Mouse (Mus musculus): ENCODE data around the gene Tbc1d17. TPM values are rescaled to one million over a fixed set of nuclear protein-coding genes. Genes with fewer than 3 reads are reported as not detected.

The Tbc1d17 gene
- total RNA-seq (2023) = 10 to 100 TPM; 78.0 to 79.4 TPM

DNA sequence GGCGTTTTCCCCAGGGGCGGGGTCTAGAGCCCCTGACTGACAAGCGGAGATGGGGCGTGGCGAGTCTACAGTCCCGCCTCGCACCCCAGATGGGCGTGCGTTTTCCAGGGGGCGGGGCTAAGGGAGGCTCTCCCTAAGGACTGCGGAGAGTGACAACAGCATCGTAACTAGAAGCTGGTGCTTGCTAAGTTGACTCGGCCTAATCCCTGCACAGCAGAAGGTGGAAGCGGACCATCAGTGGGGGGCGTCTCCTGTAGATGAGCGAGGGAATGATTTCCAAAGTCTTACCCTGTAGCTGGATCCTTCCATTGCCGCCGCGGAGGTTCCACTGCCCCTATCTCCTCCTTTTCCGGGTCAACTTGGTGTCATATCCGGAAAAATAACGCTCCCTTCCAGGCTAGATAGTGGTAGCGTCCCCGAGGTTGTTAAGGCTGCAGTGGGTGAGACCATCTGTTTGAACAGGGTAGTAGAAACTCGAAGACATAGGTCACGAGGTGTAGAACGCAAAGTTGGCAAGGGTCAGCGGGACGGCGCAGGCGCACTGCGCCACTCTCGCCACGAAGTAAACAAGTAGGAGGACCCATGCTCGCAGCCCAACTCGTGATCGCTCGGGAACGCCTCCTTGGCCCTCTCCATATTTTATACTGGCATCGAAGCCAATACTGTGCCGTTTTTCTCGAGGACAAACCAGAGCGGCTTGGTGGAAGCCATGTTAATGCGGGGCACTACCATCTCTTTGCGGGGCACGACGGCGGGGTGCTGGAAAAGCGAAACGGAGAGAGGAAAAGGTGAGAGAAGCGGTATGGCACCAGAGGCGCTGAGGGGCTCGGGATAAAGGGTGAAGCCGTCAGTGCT is at the start of gene Tbc1d17, which contains the start of gene Akt1s1:
Gene Tbc1d17, minus strand, starts transcription at position 519 of the 855 bp plus-strand sequence.
Gene Akt1s1, plus strand, starts transcription at position 431 of the 855 bp plus-strand sequence.

DNA sequence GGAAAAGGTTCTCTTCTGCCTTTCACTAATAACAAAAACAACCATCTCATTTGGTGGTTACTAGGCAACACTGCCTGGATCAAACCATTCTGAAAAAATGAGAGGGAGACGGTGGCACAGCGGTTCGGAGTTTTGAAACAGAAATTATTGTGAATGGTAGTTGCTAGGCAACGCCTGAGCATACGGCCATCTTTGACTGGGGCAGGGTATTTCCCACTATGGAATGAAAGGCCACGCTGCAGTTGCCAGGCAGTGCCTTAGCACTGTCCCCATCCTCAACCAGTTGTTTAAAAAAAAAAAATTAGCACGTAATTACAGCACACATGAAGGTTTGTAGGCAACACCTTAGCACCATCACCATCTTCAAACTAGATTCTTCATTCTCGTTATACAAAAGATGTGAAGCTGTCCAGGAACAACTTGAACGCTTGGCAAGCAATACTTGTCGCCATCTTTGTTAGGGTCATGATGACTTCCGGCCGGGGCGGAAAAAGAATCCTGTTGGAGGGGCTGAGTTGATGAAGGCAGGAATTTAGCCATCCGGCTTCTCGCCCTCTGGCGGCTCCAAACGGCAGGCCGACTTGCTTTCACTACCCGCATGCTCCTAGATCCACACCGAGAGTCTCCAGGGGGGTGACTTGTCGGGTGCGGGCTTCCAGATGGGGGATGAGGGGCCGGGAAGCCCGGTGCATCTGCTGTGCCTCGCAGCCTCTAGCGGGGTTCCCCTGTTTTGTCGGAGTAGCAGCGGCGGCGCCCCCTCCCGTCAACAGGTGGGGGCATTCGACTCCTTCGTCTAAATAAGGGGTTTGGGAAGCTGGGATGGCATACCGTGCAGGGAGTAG is 46.9 kb upstream of the Tbc1d17 start, which contains the start of gene Fuz:
Gene Fuz, plus strand, starts transcription at position 487 of the 842 bp plus-strand sequence.

DNA sequence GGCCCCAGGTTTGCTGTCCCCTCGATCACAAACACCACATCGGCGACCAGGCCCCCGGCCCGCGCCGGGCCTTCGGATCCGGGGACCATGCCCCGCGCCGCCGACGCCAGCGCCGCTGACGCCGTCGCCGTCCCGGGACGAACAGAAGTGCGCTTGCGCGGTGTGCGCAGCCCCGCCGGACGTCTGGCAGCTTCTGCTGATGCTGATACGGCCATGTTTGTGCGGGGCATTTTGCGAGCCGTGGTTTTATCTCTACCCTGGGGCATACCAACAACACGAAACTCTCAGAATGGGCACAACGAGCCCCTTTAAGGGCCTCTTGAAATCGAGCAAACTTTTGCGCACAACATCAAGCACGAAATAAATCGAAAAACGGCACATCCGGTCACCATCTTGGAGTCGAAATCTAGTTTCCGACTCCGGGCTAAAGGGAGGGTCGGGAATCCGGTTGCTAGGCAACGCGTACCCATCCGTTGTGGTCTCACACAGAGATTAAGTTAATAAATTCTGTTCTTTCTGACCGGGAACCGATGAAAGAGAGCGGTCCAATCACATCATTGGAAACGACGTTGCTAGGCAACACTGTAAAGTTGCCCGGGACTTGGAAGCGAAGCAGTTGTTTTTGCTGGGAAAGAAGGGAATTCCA is 43.5 kb upstream of the Tbc1d17 start, which contains the start of gene Med25:
Gene Med25, minus strand, starts transcription at position 437 of the 646 bp plus-strand sequence.

DNA sequence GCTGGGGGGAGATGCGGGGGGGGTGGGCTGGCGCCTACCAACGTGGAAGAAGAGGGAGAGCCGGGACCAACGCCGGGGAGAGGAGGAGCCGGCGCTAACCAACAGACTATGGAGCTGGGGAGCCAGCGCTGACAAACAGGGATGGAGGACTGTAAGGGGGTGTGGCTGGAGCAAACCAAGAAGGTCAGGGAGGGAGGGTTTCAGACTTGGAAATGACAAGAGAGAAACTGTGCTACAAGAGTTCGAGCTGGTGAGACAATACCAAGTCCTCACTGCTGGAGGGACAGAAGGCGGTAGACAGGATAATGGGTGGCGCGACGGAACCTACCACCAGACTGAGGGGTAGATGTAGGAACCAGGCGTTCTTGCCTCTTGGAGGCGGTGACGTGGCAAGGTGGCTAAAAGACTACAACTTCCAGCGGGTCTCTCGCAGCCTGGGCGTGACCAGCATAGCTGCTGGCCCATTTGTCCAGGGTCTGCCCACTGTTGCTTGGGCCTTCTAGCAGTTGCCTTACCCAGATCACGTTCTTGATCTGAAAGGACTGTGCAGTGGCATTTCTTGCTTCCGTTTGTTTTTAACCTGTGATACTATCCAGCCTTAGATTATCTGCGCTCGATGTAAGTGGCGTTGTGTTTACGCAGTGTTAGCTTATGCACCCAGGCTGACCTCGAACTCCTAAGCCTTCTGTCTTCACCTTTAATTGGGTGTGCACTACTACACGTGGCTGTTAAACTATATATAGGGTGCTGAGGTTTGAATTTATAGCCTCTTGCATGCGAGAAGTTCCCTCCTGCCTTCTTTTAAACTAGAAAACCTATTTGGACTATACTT is 21.0 kb upstream of the Tbc1d17 start, which contains the start of gene Ptov1:
Gene Ptov1, minus strand, starts transcription at position 92 of the 832 bp plus-strand sequence.

DNA sequence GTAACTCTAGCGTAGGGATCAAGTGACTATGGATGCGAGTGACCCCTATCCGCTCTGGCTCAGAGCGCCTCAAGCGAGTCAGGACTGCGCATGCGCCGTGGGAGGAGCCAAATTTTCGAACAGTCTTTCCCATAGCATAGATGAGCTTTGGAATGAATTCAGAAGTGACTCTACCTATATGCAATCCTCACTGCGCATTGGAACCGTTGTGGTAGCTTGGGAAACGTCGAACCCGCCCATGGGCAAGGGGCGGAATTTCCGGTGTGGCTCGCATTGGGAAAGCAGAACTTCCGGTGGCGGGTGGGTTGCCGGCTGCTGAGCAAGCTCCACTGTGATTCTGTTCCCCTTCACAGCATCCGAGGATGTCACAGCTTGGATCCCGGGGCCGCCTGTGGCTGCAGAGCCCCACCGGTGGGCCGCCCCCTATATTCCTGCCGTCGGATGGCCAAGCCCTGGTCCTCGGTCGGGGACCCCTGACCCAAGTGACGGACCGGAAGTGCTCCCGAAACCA is 8.2 kb upstream of the Tbc1d17 start, which contains the start of gene Pnkp:
Gene Pnkp, plus strand, starts transcription at position 98 of the 511 bp plus-strand sequence.

DNA sequence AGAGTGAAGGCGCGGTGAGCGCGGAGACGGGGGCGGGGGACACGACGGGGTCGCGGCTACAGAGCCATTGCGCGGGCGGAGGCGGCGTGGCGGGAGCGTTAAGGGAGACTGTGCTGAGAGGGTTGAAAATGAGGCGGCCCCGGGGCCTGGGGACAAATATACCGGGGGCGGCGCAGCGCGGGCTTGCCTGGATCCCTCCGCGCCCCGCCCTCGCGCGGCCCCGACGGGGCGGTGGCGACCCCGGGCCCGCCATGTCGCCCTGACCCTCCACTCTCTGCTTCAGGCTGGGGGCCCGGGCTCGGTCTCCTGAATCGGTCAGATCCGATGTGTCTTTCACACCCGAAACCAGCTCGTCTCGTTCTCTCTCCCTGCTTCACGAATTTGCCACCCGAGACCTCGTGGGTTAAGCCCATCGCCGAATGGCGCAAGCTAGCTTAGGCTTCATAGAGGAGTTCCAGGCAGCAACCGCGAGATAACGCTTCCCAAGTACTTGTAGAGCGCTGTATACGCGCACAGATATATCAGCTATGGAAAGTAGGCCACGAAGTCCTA is 32.3 kb downstream of the Tbc1d17 start, which contains the start of gene Atf5:
Gene Atf5, minus strand, starts transcription at position 189 of the 552 bp plus-strand sequence.

DNA sequence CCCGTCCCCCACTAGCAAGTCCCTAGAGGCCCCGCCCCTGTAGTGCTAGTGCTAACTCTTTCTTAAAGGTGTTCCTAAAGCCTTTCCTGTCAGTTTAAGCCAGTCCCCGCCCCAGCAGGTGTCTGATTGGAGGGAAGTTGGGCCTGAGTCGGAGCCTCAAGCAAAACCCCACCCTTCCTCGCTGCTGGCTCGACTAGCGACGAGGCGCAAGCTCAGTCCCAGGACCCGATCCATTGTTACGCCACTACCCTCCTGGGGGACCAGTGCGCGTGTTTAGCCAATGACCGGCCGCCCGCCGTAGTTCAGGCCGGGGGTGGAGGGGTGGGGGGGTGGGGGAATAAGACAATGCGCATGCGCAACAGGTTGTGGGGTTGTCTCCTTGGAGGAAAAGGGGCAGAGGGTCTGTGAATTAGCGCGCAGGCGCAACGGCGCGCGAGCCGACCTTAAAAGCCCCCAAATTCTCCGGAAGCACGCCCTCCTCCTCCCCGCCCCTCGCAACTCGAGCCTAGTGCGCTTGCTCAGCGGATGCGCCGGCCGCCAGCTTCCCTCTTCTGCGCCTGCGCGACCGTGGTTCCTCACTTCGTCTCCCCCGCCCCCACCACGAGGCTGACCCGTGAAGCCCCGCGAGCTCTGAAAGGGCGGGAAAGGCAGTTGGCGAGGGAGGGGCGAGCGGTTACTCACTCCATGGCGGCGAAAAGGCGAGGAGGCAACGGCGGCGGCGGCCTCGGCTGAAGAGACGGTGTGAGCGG is 33.0 kb downstream of the Tbc1d17 start, which contains the start of the genes Nup62 and Il4i1:
Gene Nup62, plus strand, starts transcription at position 368 of the 749 bp plus-strand sequence.
Gene Il4i1, plus strand, starts transcription at position 667 of the 749 bp plus-strand sequence.

Other genes starting within 250 kb of the Tbc1d17 start
- 1 to 10 TPM in 1 of 2 experiments, under 1 TPM in 1; 0.15 to 1.3 TPM for gene Myh14, start 178.2 kb downstream of the Tbc1d17 start, total RNA-seq (2023)
- gene Izumo2, start 140.3 kb downstream of the Tbc1d17 start, total RNA-seq (2023) = not detected
- gene Vrk3, start 100.7 kb downstream of the Tbc1d17 start, total RNA-seq (2023) = 10 to 100 TPM; 57.7 to 61.2 TPM
- 1 to 10 TPM in 1 of 2 experiments, under 1 TPM in 1; 0.33 to 1.1 TPM for gene Zfp473, start 98.0 kb downstream of the Tbc1d17 start, total RNA-seq (2023)
- gene Nup62, start 33.0 kb downstream of the Tbc1d17 start, total RNA-seq (2023) = 10 to 100 TPM; 26.2 to 31.2 TPM
- 10 to 100 TPM; 12.7 to 14.3 TPM for gene Il4i1, start 32.7 kb downstream of the Tbc1d17 start, total RNA-seq (2023)
- 1 to 10 TPM; 4.7 to 6.0 TPM for gene Atf5, start 32.4 kb downstream of the Tbc1d17 start, total RNA-seq (2023)
- 10 to 100 TPM; 28.4 to 31.3 TPM for gene Akt1s1, start 88 bp downstream of the Tbc1d17 start, total RNA-seq (2023)
- 10 to 100 TPM; 83.9 to 88.5 TPM for gene Pnkp, start 8.1 kb upstream of the Tbc1d17 start, total RNA-seq (2023)
- gene Ptov1, start 20.7 kb upstream of the Tbc1d17 start, total RNA-seq (2023) = 10 to 100 TPM; 59.0 to 65.1 TPM
- gene Med25, start 43.6 kb upstream of the Tbc1d17 start, total RNA-seq (2023) = 10 to 100 TPM; 51.0 to 54.3 TPM
- 10 to 100 TPM in 1 of 2 experiments, 1 to 10 TPM in 1; 8.5 to 13.7 TPM for gene Fuz, start 47.0 kb upstream of the Tbc1d17 start, total RNA-seq (2023)
- 10 to 100 TPM; 65.0 to 66.5 TPM for gene Ap2a1, start 80.4 kb upstream of the Tbc1d17 start, total RNA-seq (2023)
- gene Tsks, start 94.1 kb upstream of the Tbc1d17 start, total RNA-seq (2023) = not detected
- 1 to 10 TPM in 1 of 2 experiments, under 1 TPM in 1; 0.63 to 2.0 TPM for gene Cpt1c, start 125.8 kb upstream of the Tbc1d17 start, total RNA-seq (2023)
- 10 to 100 TPM; 73.2 to 92.6 TPM for gene Prmt1, start 137.5 kb upstream of the Tbc1d17 start, total RNA-seq (2023)
- gene Irf3, start 148.6 kb upstream of the Tbc1d17 start, total RNA-seq (2023) = 100 to 1,000 TPM in 1 of 2 experiments, 10 to 100 TPM in 1; 99.4 to 105 TPM
- 10 to 100 TPM; 12.7 to 21.1 TPM for gene Bcl2l12, start 149.6 kb upstream of the Tbc1d17 start, total RNA-seq (2023)
- 10 to 100 TPM; 79.7 to 88.3 TPM for gene Scaf1, start 167.3 kb upstream of the Tbc1d17 start, total RNA-seq (2023)
- 100 to 1,000 TPM; 157 to 168 TPM for gene Rras, start 168.9 kb upstream of the Tbc1d17 start, total RNA-seq (2023)
- 10 to 100 TPM; 36.6 to 38.5 TPM for gene Prr12, start 203.8 kb upstream of the Tbc1d17 start, total RNA-seq (2023)
- 10 to 100 TPM; 43.8 to 49.1 TPM for gene Nosip, start 213.3 kb upstream of the Tbc1d17 start, total RNA-seq (2023)
- gene Prrg2, start 213.6 kb upstream of the Tbc1d17 start, total RNA-seq (2023) = 10 to 100 TPM; 14.4 to 16.2 TPM
- 1 to 10 TPM; 3.8 to 4.9 TPM for gene Rcn3, start 243.1 kb upstream of the Tbc1d17 start, total RNA-seq (2023)